Mouse (Mus musculus) cortical plate, adult 2 months (tissue): ENCODE data around the gene Gtf3c2.

Source experiments
- CTCF ChIP-seq: fragments of 200-500 bp; IDR thresholded peaks from 2 replicates; pipeline ENCODE4 v1.5.1; 2011; ENCODE audit warnings: mild to moderate bottlenecking, control low read depth, low read length; ENCODE audit not compliant: insufficient read depth; ENCODE audit errors: extremely low read depth
- POLR2A ChIP-seq: fragments of 200-500 bp; IDR thresholded peaks from 2 replicates; pipeline ENCODE4 v1.6.1; 2011; ENCODE audit warnings: mild to moderate bottlenecking, low read length, control low read depth; ENCODE audit not compliant: insufficient read depth; ENCODE audit errors: extremely low read depth

DNA sequence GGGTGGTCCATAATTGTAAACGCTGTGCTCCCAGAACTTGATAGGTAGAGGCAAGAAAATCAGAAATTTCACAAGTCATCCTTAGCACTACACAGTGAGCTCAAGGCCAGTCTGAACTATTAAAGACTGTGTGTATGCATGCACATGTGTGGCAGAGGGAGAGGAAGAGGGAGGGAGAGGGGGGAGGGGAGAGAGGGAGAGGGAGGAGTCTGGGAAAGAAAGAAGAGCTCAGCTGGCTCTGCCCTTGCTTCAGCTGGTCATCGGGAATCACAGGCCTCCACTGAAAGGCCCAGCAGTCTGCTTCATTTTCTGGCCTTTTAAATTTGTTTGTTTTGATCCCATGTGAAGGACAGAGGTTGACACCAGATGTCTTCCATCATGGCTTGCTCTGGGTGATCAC lies 56.5 kb downstream of the Gtf3c2 start:
- no peak for TF ChIP-seq POLR2A
- TF ChIP-seq CTCF, result no peak
